Mouse (Mus musculus): ENCODE measurements around the gene Cntnap2.

GRCm38 (mm10) chr6:46563470-46563869 lies 1504.3 kb downstream of the Cntnap2 start:
- TF ChIP-seq POLR2A (IDR thresholded peaks at IDR 0.05; ENCODE audit: extremely low read depth, insufficient read depth, low read length): no peak
- no peak for TF ChIP-seq CTCF (IDR thresholded peaks at IDR 0.05; ENCODE audit: low read depth, low read length)

Data from liver, adult 2 months (tissue).